In genomic region chr3:118189382-118189781, GRCm38 (mm10) we compare ENCODE assay signal across 17 mouse cellular contexts.
DNase-seq lines count a peak whose midpoint lies in the region; ATAC-seq and TF ChIP-seq lines count a peak whose summit lies in the region.
"Had no signal": no experiment of that assay in that cellular context is flagged by ENCODE, and none has a peak within 500 bp of the region (broad histone marks: within the 10 kb centered on the region; RNA-seq: fewer than 3 reads in every experiment).

No protein-coding gene starts in this region.

- DNase-seq in adrenal gland, postnatal 10 days = peak; percentile 4
- DNase-seq in adrenal gland, postnatal 36 days = no peak
- peak; percentile 5 for DNase-seq in hindbrain, postnatal 0 days (ENCODE audit: low spot score)
- no peak for DNase-seq in hindbrain, embryonic 11.5 days (ENCODE audit: low spot score)
- DNase-seq in lung, postnatal 10 days = peak; percentile 1
- no peak for DNase-seq in lung, postnatal 25 days (ENCODE audit: low spot score)
- peak; percentile 6 for DNase-seq in large intestine, adult 2 months (ENCODE audit: low read depth, low spot score)
- no peak for DNase-seq in urinary bladder, postnatal 14 days (ENCODE audit: low spot score)
- DNase-seq: cerebellum, adult 11-12 months; kidney, adult 2 months; liver, postnatal 0 days; thymus, postnatal 25 days had no signal

- H3K9ac ChIP-seq in hindbrain, postnatal 0 days (replicated peaks; ENCODE audit: low read length) = no peak overlapping the region
- H3K9ac ChIP-seq in hindbrain, embryonic 11.5 days (ENCODE audit: low read depth, low read length) = no peak overlapping the region
- H3K9ac ChIP-seq: forebrain, embryonic 15.5 days; hindbrain, embryonic 15.5 days; liver, postnatal 0 days; stomach, embryonic 15.5 days had no signal

- no peak for TF ChIP-seq CTCF in hindbrain, postnatal 0 days (IDR thresholded peaks at IDR 0.05; ENCODE audit: low read depth)

- H3K27ac ChIP-seq in hindbrain, postnatal 0 days = no peak overlapping the region
- H3K27ac ChIP-seq in hindbrain, embryonic 11.5 days (ENCODE audit: low read depth, low read length) = no peak overlapping the region
- H3K27ac ChIP-seq: forebrain, embryonic 15.5 days; hindbrain, embryonic 15.5 days; midbrain, embryonic 10.5 days; stomach, embryonic 15.5 days had no signal

- no peak overlapping the region for H3K4me3 ChIP-seq in hindbrain, postnatal 0 days (ENCODE audit: low read length)
- H3K4me3 ChIP-seq in hindbrain, embryonic 11.5 days (ENCODE audit: low read depth, low read length) = no peak overlapping the region
- H3K4me3 ChIP-seq: forebrain, embryonic 15.5 days; hindbrain, embryonic 15.5 days; midbrain, embryonic 10.5 days; stomach, embryonic 15.5 days had no signal

- H3K4me1 ChIP-seq in hindbrain, postnatal 0 days (ENCODE audit: insufficient read depth, low read length) = no peaks in the 10 kb centered on the region
- no peaks in the 10 kb centered on the region for H3K4me1 ChIP-seq in hindbrain, embryonic 11.5 days (replicated peaks; ENCODE audit: control insufficient read depth, insufficient read depth, low read length)
- H3K4me1 ChIP-seq: forebrain, embryonic 15.5 days; hindbrain, embryonic 15.5 days; midbrain, embryonic 10.5 days; stomach, embryonic 15.5 days had no signal

- no peak overlapping the region for H3K4me2 ChIP-seq in hindbrain, postnatal 0 days (ENCODE audit: low read depth, low read length)
- H3K4me2 ChIP-seq in hindbrain, embryonic 11.5 days (replicated peaks; ENCODE audit: low read depth, low read length) = no peak overlapping the region
- H3K4me2 ChIP-seq: forebrain, embryonic 15.5 days; hindbrain, embryonic 15.5 days; stomach, embryonic 15.5 days had no signal

- no peaks in the 10 kb centered on the region for H3K9me3 ChIP-seq in hindbrain, postnatal 0 days (ENCODE audit: low read length)
- no peaks in the 10 kb centered on the region for H3K9me3 ChIP-seq in hindbrain, embryonic 11.5 days (ENCODE audit: control insufficient read depth, low read length)
- H3K9me3 ChIP-seq: forebrain, embryonic 15.5 days; hindbrain, embryonic 15.5 days; midbrain, embryonic 10.5 days; stomach, embryonic 15.5 days had no signal

- H3K27me3 ChIP-seq in hindbrain, postnatal 0 days (ENCODE audit: insufficient read depth, low read length) = no peaks in the 10 kb centered on the region
- H3K27me3 ChIP-seq in hindbrain, embryonic 11.5 days (ENCODE audit: control insufficient read depth, insufficient read depth, low read length) = no peaks in the 10 kb centered on the region
- H3K27me3 ChIP-seq: CH12.LX; forebrain, embryonic 15.5 days; hindbrain, embryonic 15.5 days; stomach, embryonic 15.5 days had no signal

- no peak for ATAC-seq in hindbrain, postnatal 0 days
- ATAC-seq in hindbrain, embryonic 11.5 days (ENCODE audit: low FRiP score) = no peak
- ATAC-seq: forebrain, embryonic 15.5 days; liver, postnatal 0 days had no signal

- no peaks in the 10 kb centered on the region for H3K36me3 ChIP-seq in hindbrain, postnatal 0 days (ENCODE audit: insufficient read depth, low read length)
- H3K36me3 ChIP-seq in hindbrain, embryonic 11.5 days (ENCODE audit: control insufficient read depth, insufficient read depth, low read length) = no peaks in the 10 kb centered on the region
- H3K36me3 ChIP-seq: forebrain, embryonic 15.5 days; hindbrain, embryonic 15.5 days; midbrain, embryonic 10.5 days; stomach, embryonic 15.5 days had no signal

Comparison
In these comparisons a context has a peak if more than half of its experiments do, and no peak if none do; other contexts are left out.
1. DNase-seq: peak in adrenal gland, postnatal 10 days (single experiment), hindbrain, postnatal 0 days (single experiment), lung, postnatal 10 days (single experiment) and large intestine, adult 2 months (single experiment); none in adrenal gland, postnatal 36 days (0 of 2), hindbrain, embryonic 11.5 days (single experiment), lung, postnatal 25 days (single experiment) and urinary bladder, postnatal 14 days (single experiment).